Mouse (Mus musculus) mouse trophoblast stem cell (cell line): ENCODE results near the gene Dydc2.

Experiments
- in situ Hi-C, 2 experiments: fragments of 300-500 bp; cut with MseI, MboI; formaldehyde crosslinking; loops; 2 replicates in 1 of 2; 3 replicates in 1 of 2; pipeline ENCODE4 v1.15.1; 2025

Dydc2 gene

GRCm38 (mm10) chr14:41047402-41047801 lies 21.6 kb downstream of the Dydc2 start:
- in situ Hi-C loops: loop anchor here in 1 of 2 experiments (25.0 kb wide), 1 partner anchor 1510 kb away; no protein-coding TSS in a partner anchor

- in situ Hi-C loops: loop anchor here (10.0 to 25.0 kb wide), 2 partner anchors 120 to 1498 kb away; no protein-coding TSS in a partner anchor
These were observed 33.7 kb downstream of the Dydc2 start for GRCm38 (mm10) chr14:41035146-41035798.

- in situ Hi-C loops: loop anchor here (5.0 to 25.0 kb wide), 3 partner anchors 56 to 1496 kb away; no protein-coding TSS in a partner anchor
These were observed 35.6 kb downstream of the Dydc2 start for GRCm38 (mm10) chr14:41033135-41034110.

GRCm38 (mm10) chr14:41030989-41031513 lies 38.0 kb downstream of the Dydc2 start:
- in situ Hi-C loops: loop anchor here (5.0 to 25.0 kb wide), 3 partner anchors 54 to 1494 kb away; no protein-coding TSS in a partner anchor

- in situ Hi-C loops: loop anchor here in 1 of 2 experiments (5.0 to 25.0 kb wide), 2 partner anchors 47 to 1492 kb away; no protein-coding TSS in a partner anchor
These were observed 39.7 kb downstream of the Dydc2 start for GRCm38 (mm10) chr14:41029303-41029702.

GRCm38 (mm10) chr14:41025594-41026284 lies 43.3 kb downstream of the Dydc2 start:
- in situ Hi-C loops: loop anchor here in 1 of 2 experiments (5.0 to 25.0 kb wide), 2 partner anchors 43 to 1488 kb away; no protein-coding TSS in a partner anchor

- in situ Hi-C loops: loop anchor here in 1 of 2 experiments (5.0 to 25.0 kb wide), 2 partner anchors 43 to 1488 kb away; no protein-coding TSS in a partner anchor
These were observed 43.9 kb downstream of the Dydc2 start for GRCm38 (mm10) chr14:41025087-41025486.

- in situ Hi-C loops: no loop called here
These were observed 47.8 kb downstream of the Dydc2 start for GRCm38 (mm10) chr14:41021246-41021645.

GRCm38 (mm10) chr14:41017460-41017859 lies 51.5 kb downstream of the Dydc2 start:
- in situ Hi-C loops: no loop called here

- in situ Hi-C loops: no loop called here
These were observed 54.2 kb downstream of the Dydc2 start for GRCm38 (mm10) chr14:41014701-41015240.

- in situ Hi-C loops: no loop called here
These were observed 55.1 kb downstream of the Dydc2 start, which contains the start of gene Fam213a for GRCm38 (mm10) chr14:41013630-41014613. Gene Fam213a (minus strand): TSS chr14:41013788.

GRCm38 (mm10) chr14:41013143-41013542 lies 55.9 kb downstream of the Dydc2 start:
- in situ Hi-C loops: no loop called here

GRCm38 (mm10) chr14:41011916-41012315 lies 57.1 kb downstream of the Dydc2 start:
- in situ Hi-C loops: no loop called here

GRCm38 (mm10) chr14:41008138-41008537 lies 60.9 kb downstream of the Dydc2 start:
- in situ Hi-C loops: no loop called here

- in situ Hi-C loops: no loop called here
These were observed 61.4 kb downstream of the Dydc2 start for GRCm38 (mm10) chr14:41007641-41008040.

- in situ Hi-C loops: no loop called here
These were observed 62.1 kb downstream of the Dydc2 start for GRCm38 (mm10) chr14:41006899-41007298.

- in situ Hi-C loops: no loop called here
These were observed 62.7 kb downstream of the Dydc2 start for GRCm38 (mm10) chr14:41006263-41006662.

GRCm38 (mm10) chr14:41005716-41006115 lies 63.3 kb downstream of the Dydc2 start:
- in situ Hi-C loops: no loop called here
